Mouse (Mus musculus) central nervous system, embryonic 18 days (tissue): Measurements from ENCODE around the gene D1Pas1. TPM values are rescaled to one million over a fixed set of nuclear protein-coding genes. Genes with fewer than 3 reads are reported as not detected.

Source experiments
- polyA plus RNA-seq: library from polyadenylated mRNA; depleted of rRNA; stranded (reverse); fragments of >200 nt; gene quantifications from 2 replicates; pipeline ENCODE4 v1.2.3, GENCODE M21; 2012; rRNA removed

The D1Pas1 gene
- polyA plus RNA-seq: 0.04 TPM in 2 replicates

DNA sequence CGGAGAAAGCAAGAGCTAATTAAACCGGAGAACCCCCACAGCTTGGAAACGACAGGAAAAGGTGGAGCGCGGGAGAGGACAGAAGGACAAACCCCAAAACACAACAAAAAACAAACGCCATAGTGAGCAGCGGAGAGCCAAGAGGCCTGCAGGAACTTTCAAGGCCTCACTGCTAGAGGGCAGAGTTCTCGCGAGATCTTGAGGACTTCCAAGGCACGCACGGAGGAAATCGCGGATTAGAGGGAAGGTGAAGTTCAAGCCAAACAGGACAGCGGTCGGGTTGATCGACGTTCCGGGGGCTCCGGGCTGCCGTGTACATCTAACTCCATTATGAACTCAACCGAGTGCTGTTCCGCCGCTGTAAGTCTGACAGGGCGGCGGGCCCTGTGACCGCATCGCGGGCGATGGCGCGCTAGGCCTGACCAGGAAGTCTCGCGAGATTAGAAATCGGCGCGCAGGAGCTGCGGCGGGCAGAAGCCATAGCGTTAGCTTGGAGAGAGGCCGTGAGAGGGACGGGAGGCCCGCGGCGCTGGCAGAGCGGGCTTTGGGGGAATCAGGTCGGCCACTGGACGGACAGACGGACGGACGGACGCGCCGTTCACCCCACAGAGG is at the start of gene D1Pas1:
Gene D1Pas1, plus strand, starts transcription at position 216 of the 612 bp plus-strand sequence.

Other genes with a start within 250 kb of the D1Pas1 start
- 22.3 and 23.7 TPM in 2 replicates for gene Rrp15, start 218.1 kb upstream of the D1Pas1 start, polyA plus RNA-seq
- 0.51 and 0.75 TPM in 2 replicates for gene Spata17, start 248.0 kb downstream of the D1Pas1 start, polyA plus RNA-seq
- 14.6 and 16.2 TPM in 2 replicates for gene Gpatch2, start 248.1 kb downstream of the D1Pas1 start, polyA plus RNA-seq